Mouse (Mus musculus) activated CD4-positive, CD25-positive, alpha-beta regulatory T cell, adult 4 months (primary cell): ENCODE data around the gene Dab1. TPM values are rescaled to one million over a fixed set of nuclear protein-coding genes. Genes with fewer than 3 reads are reported as not detected.

Experiments used
- ATAC-seq: one replicate; pipeline ENCODE4 v1.8.0; 2017
- polyA plus RNA-seq, 2 experiments: library from polyadenylated mRNA; unstranded; fragments of 100-300 nt; shearing (Covaris generic); gene quantifications; one replicate each; pipeline ENCODE4 v1.2.1; 2017

The Dab1 gene
- polyA plus RNA-seq, 2 experiments from 2014 or later: 0.25 TPM; not detected in 1

DNA sequence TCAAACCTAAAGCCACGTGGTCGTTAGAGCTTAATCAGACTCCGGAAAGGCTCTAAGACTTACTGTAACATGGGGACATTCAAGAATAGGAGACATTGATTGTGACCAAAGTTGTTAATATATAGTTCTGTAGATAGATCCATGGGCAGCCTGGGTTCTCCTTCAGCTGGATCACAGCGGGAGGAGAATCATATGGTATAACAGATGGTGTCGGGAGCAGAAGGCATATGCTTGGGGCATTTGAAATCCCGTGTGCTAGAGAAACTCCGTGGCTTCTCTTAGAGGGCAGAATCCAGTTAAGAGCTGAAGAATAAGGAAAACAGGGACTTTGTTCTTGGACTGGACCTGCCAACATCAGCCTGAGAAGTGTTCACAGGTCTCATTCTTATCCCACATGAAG is 904.6 kb downstream of the Dab1 start:
- ATAC-seq: no peak

DNA sequence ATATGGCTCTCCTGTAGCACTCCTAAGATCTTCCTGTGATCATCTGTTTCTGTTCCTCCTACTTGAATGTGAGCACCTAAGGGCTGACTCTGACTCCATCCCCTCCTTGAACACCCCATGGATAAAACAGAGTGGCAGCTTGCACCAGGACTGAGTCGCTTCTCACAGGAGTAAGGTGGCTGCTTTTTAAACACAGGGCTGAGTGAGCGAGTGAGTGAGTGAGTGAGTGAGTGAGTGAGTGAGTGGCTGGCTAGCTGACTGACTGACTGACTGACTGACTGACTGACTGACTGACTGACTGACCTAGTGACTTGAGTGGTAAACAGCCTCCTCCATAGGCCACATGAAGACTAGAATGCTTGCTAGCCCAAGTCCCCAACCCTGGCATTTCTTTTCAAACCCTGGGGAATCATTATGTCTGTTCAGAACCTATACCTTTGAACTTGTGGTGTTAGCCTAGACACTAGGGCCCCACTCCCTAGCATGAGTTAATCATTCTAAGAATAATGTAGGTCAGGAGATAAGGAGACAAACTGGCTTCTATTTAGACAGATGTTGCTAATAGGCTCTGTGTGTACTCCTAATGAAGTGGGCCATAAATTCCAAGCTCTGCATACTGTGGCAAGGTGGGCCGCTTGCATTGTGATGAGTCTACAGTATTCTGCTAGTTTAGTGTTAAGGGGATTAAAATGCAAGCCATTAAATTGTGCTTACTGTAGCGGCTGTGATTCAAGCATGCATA is 910.9 kb downstream of the Dab1 start:
- ATAC-seq: no peak

DNA sequence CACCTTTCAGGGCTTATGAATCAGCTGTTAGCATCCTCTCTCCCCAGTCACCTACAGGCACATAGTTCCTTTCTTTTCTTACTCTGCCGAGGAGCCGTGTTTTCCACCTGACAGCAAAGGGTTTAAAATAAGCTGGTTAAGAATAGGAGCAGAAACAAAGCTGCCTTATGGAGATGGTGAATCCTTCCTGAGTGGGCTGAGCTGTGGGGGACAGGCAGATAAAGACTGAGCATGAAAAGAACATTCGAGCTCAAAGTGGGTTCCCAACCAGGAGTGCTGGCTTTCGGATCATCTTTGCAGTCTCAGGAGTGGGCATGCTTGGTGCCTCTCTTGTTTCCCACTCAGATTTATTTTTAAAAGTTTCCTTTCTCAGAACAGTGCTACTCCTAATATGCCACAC is 913.7 kb downstream of the Dab1 start:
- ATAC-seq: no peak

DNA sequence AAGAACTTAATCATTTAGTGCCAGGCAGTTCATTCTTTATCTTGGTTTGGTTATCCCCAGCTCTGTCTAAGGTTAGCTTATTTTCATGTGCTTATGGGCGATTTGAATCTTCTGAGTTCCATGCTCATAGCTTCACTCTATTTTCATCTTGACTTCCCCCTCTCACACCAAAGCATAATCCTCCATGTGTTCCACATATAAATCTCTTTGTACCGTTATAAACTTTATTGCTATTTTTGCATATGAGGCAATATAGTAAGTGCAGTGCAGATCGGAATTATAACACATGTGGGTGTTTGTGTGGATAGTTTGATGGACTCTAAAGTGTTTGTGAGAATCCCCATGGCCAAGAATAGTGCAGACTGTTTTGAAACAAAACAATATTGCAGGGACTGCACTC is 919.3 kb downstream of the Dab1 start:
- ATAC-seq: no peak

DNA sequence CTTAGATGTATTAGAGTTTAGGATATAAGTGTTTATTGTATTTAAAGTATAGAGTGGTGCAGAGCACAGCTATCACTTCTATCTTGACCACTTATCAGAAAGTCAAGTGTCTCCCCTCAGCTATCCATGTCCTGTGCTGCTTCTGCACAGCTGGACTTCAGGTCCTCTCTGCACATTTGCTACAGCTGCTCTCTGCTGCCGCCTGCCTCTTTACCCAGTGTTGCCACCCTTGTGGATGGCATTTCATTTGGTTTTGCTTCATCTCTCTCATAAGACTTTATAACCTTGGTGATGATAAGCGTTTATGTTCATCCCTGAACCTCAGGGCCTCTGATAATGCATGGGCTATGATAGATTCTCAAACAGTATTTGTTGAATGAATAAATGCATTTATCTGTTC is 919.9 kb downstream of the Dab1 start:
- ATAC-seq: no peak

DNA sequence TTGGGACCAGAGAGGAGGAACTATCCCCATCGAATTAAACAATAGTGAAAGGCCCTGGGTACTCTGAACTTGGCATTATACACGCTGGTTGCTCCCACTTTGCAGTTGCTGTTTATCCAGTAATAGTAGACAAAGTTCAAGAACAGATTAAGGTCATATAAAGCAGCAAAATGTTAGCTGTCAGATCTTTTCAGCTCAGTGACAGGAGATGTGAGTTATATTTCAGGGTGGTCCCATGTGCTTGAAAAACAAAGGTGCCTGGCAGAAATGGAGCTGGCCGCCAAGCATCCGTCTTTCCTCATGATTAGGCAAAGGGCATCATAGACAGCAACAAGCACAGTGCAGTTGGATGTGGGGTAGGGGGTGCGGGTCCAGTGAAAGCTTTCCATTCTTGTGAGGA is 927.9 kb downstream of the Dab1 start:
- ATAC-seq: no peak

DNA sequence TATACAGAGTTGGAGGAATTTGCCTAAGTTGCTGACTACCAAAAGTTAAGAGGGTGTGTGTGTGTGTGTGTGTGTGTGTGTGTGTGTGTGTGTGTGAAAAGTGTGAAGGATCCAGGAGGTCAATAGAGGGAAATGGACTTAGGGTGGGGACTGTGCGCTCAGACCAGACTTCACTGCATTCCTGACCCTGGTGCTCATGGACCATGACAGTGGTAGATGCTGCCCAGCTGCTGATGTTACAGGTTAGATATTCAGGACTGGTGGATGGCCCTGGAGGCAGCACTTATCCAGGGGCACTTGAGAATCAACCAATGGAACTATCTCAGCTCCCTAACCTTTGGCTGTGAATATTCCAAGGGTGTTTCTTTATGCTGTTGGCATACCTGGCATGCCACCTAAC is 929.1 kb downstream of the Dab1 start:
- no peak for ATAC-seq

DNA sequence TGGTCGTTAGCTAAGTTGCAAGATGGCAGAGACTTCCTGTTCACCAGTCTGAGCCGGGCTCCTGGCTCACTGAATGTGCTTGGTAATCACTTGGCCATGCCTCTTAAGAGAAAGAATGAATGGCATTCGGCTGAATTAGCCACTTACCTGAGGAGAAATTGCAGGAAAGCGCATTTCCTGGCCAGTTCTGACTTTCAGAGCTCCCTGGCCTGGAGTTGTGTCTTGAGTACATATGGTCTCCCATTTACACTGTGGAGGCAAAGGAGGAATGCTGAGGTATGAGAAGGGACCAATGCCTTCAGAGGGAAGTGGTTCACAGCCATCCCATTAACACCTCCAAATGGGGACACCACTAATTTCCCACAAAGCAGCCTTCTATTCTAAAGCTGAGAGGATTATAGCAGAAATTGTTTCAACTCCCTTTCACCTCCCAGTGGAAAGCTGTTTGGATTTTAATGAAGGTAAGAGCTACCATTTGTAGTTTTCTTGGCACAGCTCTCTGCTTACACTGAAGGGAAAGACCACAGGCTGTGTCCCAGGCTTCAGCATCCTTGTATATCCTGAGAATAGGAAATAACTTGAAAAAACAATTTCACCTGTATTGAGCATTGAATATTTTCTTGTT is 931.5 kb downstream of the Dab1 start:
- no peak for ATAC-seq

DNA sequence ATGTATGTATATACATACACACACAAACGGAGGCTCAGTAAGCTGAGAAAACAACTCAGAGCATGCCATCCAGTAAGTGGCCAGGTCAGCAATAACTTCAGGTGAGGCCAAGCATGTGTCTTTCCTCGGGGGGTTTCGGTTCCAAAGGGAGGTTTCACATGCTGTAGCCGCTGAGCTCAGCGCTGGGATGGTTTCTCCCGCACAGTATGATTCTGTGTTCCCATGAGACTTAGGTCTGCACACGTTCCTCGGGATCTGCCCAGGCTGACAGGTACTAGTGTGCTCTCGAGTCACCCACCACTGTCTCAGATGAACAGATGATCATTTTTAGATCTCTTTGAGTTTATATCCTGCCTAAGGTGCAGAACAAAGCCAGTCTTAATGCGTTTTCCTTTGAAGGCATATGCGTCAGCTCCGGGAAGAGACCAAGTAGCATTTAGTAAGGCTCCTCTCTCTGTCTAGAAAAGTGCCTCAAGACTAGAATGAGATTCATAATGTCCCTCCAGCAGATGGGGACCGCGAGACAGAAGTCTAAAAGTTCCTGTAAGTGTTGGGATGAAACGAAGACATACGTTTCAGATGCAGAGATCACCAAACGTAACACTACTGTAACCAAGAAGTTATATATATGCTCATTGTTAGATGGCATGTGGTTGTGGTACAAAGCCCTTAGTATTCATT is 932.4 kb downstream of the Dab1 start:
- ATAC-seq: no peak

DNA sequence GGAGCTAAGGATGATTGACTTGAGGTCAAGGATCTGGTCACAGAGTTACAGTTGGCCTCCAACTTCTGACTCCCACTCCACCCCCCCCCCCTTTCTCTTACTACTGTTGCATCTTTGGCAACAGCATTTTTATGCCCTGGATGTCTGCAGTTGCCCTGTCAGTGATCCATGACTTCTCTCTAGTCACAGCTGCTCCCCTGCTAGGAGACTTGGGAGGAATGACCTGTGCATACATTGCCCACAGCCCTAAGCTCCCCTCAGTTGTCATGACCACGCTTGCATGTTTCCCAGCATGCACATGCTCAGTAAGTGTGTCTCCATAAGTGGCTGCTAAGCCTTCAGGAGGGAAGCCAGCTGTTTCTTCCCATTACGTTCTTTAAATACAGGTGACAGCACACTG is 936.2 kb downstream of the Dab1 start:
- no peak for ATAC-seq

DNA sequence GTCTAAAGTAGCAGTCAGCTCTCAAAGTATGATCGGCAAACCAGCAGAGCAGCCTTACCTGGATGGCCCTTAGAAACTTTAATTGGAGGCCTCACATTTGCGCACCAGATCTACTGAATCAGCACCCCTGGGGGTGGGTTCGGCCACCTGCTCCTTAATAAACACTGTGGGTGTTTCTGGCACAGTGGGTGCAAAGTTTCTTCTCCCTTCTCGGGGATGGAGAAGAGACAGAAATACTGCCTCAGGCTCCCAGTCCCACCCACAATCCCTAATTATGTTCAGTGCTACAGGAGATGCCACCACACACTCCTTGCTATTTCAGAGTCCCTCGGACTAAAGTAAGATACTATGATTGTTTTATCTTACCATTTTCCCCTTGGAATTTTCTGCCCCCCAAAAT is 944.4 kb downstream of the Dab1 start:
- no peak for ATAC-seq

DNA sequence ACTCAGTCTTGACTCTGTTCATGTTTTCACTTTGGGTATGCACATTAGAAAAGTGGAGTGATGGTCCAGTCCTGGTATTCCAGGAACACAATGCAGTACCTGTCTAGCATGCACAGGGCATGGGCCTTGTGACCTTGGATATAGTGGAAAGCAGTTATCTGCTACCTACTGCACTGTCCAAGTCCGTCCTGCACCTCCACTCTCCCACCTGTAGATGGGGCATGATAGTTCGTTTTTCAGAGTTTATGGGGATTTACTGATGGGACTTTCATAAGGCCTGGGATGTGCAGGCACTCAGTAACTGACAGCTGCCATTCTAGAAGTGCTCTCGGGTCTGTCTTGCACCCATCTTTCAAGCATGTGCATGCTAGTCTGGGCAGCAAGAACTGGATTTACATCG is 951.4 kb downstream of the Dab1 start:
- no peak for ATAC-seq

DNA sequence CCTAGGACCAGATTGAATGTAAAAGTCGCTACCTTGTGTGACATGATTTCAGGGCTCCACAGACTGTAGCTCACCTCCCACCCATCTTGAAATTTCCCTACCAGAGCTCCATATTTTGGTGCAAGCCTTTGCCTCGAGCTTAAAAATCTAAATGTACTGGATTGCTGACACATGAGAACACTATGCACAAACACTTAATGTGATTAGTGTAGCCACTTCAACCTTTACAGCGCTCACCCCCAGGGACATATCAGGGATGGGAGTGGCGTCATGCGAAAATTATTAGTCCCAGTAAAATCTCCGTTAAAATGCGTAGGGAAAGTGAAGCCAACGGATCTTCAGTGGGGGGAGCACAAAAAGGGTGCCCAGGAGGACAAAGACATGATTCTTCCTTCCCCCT is 953.3 kb downstream of the Dab1 start:
- no peak for ATAC-seq

DNA sequence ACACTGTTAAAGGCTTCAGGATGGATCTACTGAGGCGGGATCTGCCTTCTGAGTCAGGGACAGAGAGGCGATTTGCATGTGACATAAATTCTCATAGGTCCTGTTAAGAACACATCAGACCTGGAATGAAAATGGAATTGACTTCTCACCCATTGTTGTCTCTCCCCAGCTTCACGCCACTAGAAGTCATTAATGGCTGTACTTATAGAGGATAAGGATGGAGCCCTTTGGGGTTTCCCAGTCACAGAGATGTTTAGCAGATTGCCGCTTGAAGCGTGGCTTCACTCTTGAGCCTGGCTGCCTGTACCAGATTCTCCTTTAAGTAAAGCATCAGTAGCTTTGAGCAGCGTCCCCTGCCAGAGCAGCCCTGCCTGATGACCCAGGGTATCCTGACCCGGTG is 954.3 kb downstream of the Dab1 start:
- ATAC-seq: no peak

DNA sequence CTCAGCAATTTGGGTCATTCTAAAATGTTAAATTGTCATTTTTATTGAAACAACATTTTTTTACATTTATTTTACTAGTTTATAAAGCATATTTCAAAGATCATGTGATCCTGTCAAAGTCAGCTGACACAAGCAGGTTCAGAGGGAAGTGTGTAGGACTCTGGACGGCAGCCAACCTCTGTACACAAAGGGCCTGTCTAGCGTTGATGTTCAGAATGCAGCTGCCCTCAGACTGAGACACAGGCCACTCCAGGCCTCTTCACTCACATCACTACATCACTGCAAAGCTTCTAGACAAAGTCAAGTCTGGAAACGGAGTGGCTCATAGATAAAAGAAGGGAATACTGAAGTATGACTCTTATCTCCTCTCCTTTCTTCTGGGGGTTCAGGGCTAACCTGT is 959.2 kb downstream of the Dab1 start:
- ATAC-seq: no peak

DNA sequence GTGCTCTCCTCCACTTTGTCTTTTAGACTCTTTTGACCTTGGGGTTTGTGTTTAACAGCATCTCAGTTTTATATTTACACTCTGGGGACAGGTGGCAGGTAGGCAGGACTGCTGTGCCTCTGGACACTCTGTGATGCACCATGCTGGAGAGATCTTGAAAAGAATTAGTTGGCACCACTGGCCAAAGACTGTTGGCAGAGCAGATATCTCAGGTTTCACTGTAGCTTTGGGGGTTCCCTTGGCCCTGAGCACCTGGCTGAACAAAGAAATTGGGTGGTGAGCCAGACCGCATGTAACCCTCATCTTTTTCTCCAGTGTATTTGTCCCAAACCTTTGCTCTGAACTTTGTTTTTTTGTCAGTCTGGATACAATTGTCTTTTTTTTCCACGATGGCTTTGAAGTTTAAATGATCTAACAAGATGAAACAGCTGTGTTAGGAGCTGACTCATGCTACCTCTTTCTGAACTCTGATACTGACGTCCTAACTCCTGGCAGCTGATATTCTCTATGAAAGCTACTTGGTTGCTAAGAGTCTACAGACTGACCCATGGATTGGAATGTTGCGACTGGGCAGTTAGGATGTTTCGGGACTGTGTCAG is 960.9 kb downstream of the Dab1 start:
- no peak for ATAC-seq

DNA sequence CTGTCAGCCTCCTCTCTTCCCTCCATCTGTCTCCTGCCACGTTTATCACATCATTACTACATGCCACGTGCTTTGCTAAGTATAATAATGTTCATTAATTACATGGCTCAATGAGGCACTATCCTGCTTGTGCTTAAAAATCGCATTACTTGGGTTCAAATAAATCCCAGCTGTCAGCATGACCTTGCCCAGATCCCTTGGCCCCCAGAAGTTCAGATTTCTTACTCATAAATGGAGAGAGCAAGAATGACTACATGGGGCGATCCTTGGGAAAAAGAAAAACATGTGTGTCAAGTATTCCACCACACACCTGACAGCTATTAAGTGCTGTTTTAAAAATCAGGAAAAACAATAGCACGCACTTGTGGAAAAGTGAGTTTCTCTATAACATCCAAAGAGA is 963.6 kb downstream of the Dab1 start:
- ATAC-seq: no peak

DNA sequence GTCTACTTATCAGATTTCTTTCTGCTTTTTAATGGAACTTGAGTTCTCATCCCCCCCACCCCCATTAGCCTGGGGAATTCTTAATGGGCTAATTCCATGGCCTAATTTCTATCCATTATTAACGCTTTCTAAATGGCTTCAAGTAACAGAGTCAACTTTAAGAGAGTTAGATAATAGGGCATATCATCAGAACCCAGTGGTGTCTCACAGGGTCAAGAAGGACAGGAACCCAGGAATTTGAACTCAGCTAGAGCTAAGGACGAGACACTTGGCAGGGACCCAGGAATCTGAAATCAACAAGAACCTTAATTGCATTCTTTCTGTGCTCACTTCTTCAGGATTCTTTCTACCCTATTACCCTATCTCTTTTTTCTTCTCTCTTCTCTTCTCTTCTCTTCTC is 968.7 kb downstream of the Dab1 start:
- no peak for ATAC-seq

DNA sequence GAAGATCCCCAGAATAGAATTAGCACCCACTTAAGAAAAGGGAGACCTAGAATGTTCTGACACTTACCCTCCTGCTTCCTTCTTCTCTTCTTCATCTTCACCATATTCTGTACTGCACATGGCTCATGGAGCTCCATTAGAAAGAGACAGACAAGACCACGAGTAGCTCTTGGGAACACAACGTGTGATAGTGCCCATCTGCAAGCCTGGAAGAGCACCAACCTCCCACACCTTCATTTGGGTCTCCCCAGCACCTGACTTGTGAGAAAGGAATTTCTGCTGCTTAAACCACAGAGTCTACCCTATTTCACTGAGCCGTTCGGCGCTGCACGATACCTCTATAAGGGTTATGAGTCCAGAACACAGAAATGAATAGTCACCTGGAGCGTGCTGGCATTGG is 977.8 kb downstream of the Dab1 start:
- no peak for ATAC-seq

DNA sequence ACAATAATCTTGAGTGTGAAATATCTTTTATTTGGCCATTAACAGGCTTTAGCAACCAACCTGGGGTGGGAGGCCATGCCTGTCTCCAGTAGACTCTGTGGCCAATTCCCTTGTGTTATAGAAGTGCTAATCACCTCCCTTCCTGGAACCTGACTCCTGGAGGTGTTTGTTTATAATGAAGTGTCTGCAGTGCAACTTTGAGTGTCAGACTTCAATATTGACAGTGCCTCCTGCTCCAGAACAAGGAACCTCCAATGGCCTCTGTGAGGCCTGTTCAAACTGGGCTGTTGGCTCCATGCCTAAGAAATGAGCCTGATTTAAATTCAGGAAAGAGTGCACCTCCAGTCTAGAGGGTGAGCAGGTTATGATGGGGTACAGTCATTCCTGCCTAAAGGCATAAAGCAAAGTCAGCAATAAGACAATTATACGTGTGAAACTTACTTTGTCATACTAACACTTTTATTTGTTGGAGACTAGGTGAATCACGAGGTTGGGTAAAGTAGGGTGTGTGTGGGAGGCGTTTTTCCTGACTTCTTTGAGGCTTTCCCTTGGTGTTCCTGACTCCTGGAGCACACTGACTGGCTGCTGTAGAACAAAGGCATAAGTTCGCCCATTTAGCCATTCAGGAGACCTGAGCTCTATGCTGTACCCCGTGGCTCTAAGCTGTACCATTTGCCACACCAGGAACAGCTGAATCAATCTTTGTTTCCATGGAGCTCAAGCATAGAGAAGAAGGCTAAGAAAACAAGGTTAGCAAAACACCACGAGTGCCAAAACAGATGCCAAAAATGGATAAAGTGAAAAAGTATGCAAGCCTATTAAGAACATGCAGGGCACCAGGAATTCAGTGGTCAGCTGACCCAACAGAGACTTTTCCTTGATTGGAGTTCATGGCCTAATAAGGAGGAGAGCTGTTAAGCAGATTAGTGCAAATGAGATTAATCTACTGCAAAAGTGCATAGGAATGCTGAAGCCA is 978.6 kb downstream of the Dab1 start:
- ATAC-seq: no peak

DNA sequence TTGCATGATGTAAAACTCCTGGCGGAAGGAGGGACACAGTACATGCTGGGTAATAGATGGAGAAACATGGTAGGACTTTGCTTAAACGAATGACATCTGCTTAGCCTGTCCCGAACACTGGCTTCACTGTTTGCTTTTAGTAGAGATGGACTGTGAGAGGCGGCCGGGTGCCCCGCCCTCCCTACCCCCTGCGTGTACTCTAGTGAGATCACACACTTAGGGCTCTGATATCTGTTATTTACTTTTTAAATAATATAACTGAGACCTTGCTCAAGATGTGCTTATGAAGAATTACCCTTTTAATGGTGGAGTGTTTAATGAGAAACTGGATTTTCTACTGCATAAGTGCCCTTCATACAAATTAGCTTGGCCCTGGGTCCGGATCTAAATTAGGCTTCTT is 983.6 kb downstream of the Dab1 start:
- ATAC-seq: no peak

DNA sequence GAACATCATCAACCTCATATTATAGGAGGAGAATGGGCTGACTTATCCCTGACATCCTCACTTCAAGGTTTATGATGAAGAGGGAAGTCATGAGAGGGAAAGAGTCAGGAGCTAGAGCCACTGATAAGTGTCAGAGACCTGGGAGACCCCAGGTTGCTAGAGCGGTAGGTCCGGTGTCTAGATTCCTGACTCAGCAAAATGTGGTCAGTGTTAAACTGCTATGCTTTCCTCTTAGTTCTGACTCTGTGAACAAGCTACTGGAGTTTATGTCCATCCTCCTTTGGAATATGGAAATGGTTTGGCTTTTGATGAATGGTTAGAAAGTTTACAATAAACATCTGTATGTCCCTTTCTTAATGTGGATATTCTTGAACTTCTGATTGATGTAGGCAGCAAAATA is 985.1 kb downstream of the Dab1 start:
- no peak for ATAC-seq

DNA sequence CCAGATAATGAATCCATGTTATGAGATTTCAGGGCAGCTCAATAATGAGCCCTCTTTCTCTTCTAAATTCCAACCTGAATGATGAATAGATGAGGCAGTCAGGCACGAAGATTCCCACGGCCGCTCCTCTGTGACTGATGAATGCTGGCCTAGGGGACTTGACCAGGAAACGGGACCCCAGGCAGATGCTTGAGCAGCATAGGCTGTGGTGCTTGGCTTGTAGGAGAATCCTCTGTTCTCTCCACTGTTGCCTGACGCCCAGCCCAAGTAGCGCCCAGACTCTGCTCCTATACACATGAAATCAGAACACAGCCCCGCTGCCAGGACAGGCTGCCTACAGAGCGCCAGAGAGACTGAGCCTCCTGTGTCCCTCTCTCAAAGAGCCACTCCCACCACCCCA is 987.7 kb downstream of the Dab1 start:
- ATAC-seq: no peak
